Mouse (Mus musculus): ENCODE results near the gene Gkn3.

Gene Gkn3

DNA sequence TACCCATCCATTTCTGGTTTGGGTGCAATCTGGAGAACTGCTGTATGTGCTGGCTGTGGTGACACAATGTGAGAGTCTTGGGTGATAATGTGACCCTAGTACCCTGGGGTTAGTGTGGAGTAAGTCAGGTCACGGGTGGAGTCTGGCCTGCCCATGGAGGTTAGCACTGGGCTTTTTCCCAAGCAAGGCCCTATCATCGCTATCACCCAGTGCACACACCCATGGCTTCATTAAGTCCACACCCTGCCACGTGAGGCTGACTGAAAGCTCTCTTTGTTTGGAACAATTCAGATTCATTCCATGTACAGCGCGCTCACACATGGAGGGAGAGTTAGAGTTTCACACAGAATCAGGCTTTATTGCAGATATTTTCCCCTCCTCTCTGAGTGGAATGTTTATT lies 34.3 kb downstream of the Gkn3 start:
- no peak for DNase-seq (ENCODE audit: low spot score in 2 of 2)

DNA sequence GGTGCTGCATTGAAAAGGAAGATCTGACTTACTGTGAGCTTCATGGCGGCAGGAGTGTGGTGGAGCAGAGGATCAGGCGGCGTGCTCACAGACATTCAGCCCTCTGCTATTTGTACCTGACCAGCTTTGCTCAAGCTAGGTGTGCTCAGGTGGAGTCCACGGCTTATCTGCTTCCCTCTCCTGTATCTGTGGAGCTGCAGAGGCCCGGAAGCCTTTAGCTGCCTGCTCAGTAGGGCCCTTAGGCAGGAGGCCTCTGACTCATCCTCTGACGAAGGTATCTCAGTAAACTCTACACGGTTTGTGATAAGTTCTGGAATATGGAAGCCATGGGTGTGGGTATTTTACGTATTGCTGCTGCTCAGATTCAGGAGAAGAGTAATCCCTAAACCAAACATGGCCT lies 37.9 kb downstream of the Gkn3 start, which contains the start of gene Gkn1:
Gkn1 (minus strand) TSS at position 114 of the 400 bp plus-strand sequence.
- no peak for DNase-seq (ENCODE audit: low spot score in 2 of 2)

DNA sequence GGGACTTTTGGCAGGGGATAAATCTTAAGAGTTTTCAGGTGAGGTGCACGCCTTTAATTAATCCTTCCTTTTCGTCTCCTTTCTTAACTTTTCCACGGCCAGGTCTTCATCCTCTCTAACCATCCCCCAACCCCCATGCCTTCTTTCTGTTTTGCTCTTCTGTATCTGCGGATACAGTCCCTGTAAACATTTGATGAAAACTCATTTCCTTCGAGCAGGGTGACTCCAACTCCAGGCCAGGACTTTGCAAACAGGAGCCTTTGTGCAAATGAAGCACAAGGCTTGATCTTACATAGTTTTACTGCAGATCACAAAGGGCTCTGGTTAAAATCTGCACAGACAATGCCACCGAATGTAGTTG lies 52.8 kb downstream of the Gkn3 start:
- DNase-seq (ENCODE audit: low spot score in 2 of 2): no peak

DNA sequence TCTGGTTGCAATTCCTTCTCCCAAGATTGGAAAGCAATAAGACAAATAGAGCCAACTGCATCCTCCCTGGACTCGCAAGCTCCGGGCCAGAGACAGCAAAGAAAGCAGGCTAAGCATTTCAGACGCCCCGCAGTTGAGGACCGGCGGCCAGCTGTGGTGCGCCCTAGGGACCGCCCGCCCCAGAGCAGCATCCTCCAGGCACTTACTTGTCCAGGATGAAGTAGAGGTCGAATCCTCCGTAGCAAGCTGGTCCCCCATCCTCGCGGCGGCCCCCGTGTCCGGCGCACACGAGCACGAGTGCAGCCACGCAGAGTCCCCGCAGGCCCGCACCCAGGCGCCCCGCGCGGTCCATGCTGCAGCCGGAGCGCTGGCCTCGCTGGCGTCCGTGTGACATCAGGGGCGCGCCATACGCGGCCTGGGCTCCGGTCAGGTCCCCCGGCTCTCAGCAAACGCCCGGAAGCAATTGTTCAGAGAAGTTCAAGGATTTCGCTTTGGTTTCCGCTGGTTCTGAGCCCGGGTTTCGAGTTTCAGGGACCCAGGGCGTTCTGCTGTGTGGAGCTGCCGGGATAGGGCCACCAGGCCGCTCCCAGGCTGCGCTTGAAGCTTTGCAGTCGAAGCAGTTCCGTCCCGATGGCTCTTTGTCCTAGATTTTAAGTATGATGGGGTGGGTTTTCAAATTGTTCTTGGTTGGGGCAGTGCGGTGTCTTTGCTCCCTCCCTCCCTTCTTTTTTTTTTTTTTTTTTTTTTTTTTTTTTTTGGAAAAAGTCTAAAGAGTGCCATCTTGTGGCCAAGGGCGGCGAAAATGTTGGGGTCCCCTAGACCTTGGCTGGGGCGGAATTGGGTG lies 53.4 kb downstream of the Gkn3 start, which contains the start of gene Antxr1:
Antxr1 (minus strand) TSS at position 731 of the 844 bp plus-strand sequence.
- DNase-seq (ENCODE audit: low spot score in 2 of 2): peak in 1 of 2 experiments; percentile 34

- DNase-seq (ENCODE audit: low spot score in 2 of 2): peak in 1 of 2 experiments; percentile 49
Measured at GRCm38 (mm10) chr6:87334361-87335090, 54.2 kb downstream of the Gkn3 start.

Data from right cerebral cortex, postnatal 36 days (tissue).